Mouse (Mus musculus): ENCODE measurements around the gene Fcrlb.

Gene Fcrlb

DNA sequence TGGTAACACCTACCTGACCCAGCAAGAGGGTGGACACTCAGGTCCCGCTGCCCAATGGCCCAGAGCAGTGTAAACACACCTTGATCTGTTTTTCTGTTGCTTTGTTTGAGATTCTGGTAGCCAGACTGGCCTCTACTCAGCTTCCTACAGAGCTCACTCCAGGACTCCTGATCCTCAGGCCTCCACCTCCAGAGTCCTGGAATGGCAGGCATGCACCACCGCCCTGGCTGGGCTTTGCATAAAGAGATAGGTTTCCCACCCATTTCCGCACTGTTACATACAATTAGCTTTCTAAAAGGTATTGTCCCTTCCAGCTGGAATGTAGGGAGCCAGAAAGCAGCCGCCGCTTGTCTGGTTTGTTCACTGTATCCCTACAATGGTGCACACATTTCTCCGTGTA, 41.3 kb downstream of the Fcrlb start:
- no peak for DNase-seq (ENCODE audit: extremely low read depth, low read depth, low spot score)

GRCm38 (mm10) chr1:170868905-170869283, 43.8 kb downstream of the Fcrlb start:
- no peak for DNase-seq (ENCODE audit: extremely low read depth, low read depth, low spot score)

GRCm38 (mm10) chr1:170868107-170868904, 44.4 kb downstream of the Fcrlb start:
- peak; percentile 50 for DNase-seq (ENCODE audit: extremely low read depth, low read depth, low spot score)

DNA sequence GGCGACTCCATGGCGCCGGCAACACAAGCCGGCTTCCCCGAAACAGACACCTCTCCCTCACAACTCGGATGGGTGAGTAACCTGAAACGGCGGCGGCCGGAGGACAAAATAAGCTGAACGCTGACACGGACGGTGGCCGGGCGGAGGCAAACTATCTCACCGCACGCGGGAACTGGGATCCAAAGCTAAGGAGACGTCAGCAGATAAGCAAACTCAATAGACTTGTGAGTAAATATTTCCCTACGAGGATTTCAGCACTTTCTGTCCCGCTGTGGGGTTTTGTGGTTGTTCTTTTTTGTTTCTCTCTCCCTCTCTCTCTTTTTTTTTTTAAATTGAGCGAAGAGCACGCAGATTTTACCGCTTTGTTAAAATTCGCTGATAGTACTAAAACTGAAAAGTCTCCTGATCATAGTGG, 45.0 kb downstream of the Fcrlb start, which contains the start of gene Atf6:
TSS of gene Atf6 (minus strand) at position 81 of the 415 bp plus-strand sequence.
- DNase-seq (ENCODE audit: extremely low read depth, low read depth, low spot score), result peak; percentile 46

- peak; percentile 58 for DNase-seq (ENCODE audit: extremely low read depth, low read depth, low spot score)
These were observed 45.6 kb downstream of the Fcrlb start for GRCm38 (mm10) chr1:170866992-170867690.

DNA sequence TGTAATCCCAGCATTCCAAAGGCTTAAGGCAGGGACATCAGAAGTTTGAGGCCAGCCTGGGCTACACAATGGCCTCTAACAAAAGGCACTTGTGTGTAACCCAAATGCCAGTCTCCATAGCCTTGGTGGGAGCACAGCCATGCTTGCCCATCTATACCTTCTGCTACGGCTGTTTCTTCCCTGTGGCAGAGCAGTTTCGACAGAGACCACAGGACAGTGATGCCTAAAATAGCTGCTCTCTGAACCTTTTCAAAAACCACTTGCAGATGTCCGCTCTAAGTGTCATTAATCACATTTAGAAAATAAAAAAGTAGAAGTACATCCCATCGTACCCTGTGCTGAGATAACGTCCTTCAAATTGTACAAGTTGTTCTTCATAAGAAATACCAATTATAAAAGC, 47.3 kb downstream of the Fcrlb start:
- no peak for DNase-seq (ENCODE audit: extremely low read depth, low read depth, low spot score)

GRCm38 (mm10) chr1:170864754-170865153, 48.0 kb downstream of the Fcrlb start:
- no peak for DNase-seq (ENCODE audit: extremely low read depth, low read depth, low spot score)

DNA sequence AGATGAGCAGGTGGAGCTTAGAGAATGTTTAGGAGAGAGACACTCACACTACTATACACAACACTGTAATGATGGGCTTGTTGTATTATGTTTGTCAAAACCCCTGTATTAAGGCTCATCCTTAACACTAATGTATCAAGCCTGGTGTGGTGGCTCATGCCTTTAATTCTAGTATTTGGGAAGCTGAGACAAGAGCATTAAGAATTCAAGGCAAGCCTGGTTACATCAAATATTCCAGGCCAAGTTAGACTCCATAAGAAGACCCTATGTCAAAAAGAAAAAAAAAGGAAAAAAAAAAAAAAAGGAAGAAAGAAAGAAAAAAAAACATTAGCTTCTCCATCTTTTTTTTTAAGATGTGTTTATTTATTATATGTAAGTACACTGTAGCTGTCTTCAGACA, 48.5 kb downstream of the Fcrlb start:
- no peak for DNase-seq (ENCODE audit: extremely low read depth, low read depth, low spot score)

GRCm38 (mm10) chr1:170863033-170863432, 49.7 kb downstream of the Fcrlb start:
- DNase-seq (ENCODE audit: extremely low read depth, low read depth, low spot score), result no peak

DNA sequence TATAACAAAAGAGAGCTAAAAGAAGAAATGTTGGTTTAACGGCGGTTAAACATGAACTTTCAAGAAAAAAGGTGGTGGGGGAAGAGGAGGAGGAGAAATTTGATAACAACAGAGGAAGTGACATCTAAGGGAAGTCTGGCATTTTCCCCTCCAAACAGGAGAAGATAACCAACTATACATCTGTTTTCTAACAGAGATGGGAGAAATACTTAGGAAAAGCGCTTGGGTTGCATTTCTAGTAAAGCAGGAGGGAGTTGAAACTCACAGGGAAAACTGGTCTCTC, 50.4 kb downstream of the Fcrlb start:
- DNase-seq (ENCODE audit: extremely low read depth, low read depth, low spot score), result no peak

GRCm38 (mm10) chr1:170861671-170862434, 50.9 kb downstream of the Fcrlb start:
- DNase-seq (ENCODE audit: extremely low read depth, low read depth, low spot score), result no peak

GRCm38 (mm10) chr1:170858872-170859271, 53.9 kb downstream of the Fcrlb start:
- no peak for DNase-seq (ENCODE audit: extremely low read depth, low read depth, low spot score)

GRCm38 (mm10) chr1:170857369-170857768, 55.4 kb downstream of the Fcrlb start:
- DNase-seq (ENCODE audit: extremely low read depth, low read depth, low spot score), result no peak

Measured in fat pad, adult 2 months (tissue).